Mouse (Mus musculus) small intestine, adult 2 months (tissue): Measurements from ENCODE around the gene Treml2. TPM values are rescaled to one million over a fixed set of nuclear protein-coding genes. Genes with fewer than 3 reads are reported as not detected.

ENCODE experiments used
- H3K27ac ChIP-seq: fragments of 200-500 bp; 2 replicates; pipeline ENCODE4 v1.5.1; 2012; ENCODE audit warnings: low read depth, low read length, control low read depth, inconsistent platforms; ENCODE audit not compliant: insufficient read depth
- H3K27me3 ChIP-seq: fragments of 200-500 bp; 2 replicates; pipeline ENCODE4 v1.6.1; 2012; ENCODE audit warnings: mild to moderate bottlenecking, moderate library complexity, low read length, inconsistent platforms; ENCODE audit not compliant: control insufficient read depth, insufficient read depth
- H3K36me3 ChIP-seq: fragments of 200-500 bp; 2 replicates; pipeline ENCODE4 v1.6.1; 2012; ENCODE audit warnings: mild to moderate bottlenecking, low read length, control low read depth, inconsistent platforms; ENCODE audit not compliant: control insufficient read depth, insufficient read depth
- H3K4me1 ChIP-seq: fragments of 200-500 bp; 2 replicates; pipeline ENCODE4 v1.6.1; 2012; ENCODE audit warnings: low read length, inconsistent platforms, mixed read lengths; ENCODE audit not compliant: control insufficient read depth, insufficient read depth, insufficient read length
- H3K4me3 ChIP-seq: fragments of 200-500 bp; 2 replicates; pipeline ENCODE4 v1.5.1; 2012; ENCODE audit warnings: low read depth, mild to moderate bottlenecking, control low read depth, inconsistent platforms, low read length, moderate library complexity
- CTCF ChIP-seq: fragments of 200-500 bp; IDR thresholded peaks from 2 replicates; pipeline ENCODE4 v1.5.1; 2012; ENCODE audit warnings: low read depth, mild to moderate bottlenecking, control low read depth, inconsistent platforms, low read length, moderate library complexity, mixed read lengths; ENCODE audit not compliant: insufficient replicate concordance, insufficient read length; ENCODE audit errors: extremely low read depth
- POLR2A ChIP-seq: fragments of 200-500 bp; IDR thresholded peaks from 2 replicates; pipeline ENCODE4 v1.6.1; 2012; ENCODE audit warnings: low read depth, mild to moderate bottlenecking, control low read depth, inconsistent platforms, low read length, moderate library complexity
- WGBS: fragments of 180-500 bp; shearing (Covaris S2); methylation state at CpG from one replicate; pipeline ENCODE4 v1.1.7; 2018; 5-methylcytosine and 5-hydroxymethylcytosine counted together
- polyA plus RNA-seq: library from polyadenylated mRNA; depleted of rRNA; stranded (reverse); fragments of >200 nt; gene quantifications from 2 replicates; pipeline ENCODE4 v1.2.3, GENCODE M21; 2012

The Treml2 gene
- polyA plus RNA-seq, 1 experiment: 2.4 TPM

DNA sequence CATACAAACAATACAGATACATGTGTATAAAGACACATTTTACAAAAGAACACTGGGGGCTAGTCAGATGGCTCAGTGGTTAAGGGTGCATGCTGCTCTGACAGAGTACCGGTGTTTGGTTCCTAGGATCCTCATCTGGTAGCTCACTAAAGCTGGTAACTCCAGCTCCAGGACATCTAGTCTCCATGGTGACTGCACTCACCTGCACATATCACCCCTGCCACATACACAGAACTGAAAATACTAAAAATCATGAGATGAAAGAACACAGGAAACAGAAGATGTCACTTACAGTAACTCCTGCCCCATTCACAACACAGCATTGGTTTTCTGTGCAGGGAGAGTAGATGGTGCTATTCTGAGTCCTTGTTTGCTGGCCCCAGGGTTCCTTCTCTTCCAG, 19.4 kb downstream of the Treml2 start:
- TF ChIP-seq CTCF: no peak
- TF ChIP-seq POLR2A: no peak
- no peak overlapping the region for H3K4me3 ChIP-seq
- no peaks in the 10 kb centered on the region for H3K36me3 ChIP-seq
- no peaks in the 10 kb centered on the region for H3K27me3 ChIP-seq
- WGBS: 93% methylated on average over 1 of the region's 1 CpGs
- no peak overlapping the region for H3K27ac ChIP-seq
- no peaks in the 10 kb centered on the region for H3K4me1 ChIP-seq

GRCm38 (mm10) chr17:48321279-48321678, 22.0 kb downstream of the Treml2 start:
- TF ChIP-seq POLR2A (no peak), CTCF (no peak)
- no peaks in the 10 kb centered on the region for H3K27me3 ChIP-seq
- WGBS: 58% methylated on average over 2 of the region's 2 CpGs
- H3K4me3 ChIP-seq: no peak overlapping the region
- H3K4me1 ChIP-seq: 0 out of 2 replicates have a peak, but pooled peaks cover 3% of the 10 kb centered on the region
- no peak overlapping the region for H3K27ac ChIP-seq
- no peaks in the 10 kb centered on the region for H3K36me3 ChIP-seq

DNA sequence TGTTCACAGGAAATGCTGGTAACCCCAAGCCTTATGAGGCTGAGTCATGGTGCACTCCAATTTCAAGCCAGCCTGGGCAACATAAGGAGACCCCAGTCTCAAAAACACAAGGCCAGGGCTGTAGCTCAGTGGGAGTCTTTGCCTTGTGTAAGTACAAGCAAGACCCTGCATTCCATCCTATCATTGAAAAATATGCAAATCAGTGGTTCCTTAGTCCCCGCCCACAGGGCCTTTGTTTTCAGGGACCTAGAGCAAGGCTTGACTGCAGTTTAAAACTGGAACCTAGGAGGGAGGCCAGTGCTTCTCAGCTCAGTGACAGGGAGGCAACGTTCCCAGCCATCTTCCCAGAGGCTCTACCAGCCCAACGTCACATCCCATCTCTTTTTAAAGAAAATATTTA, 23.9 kb downstream of the Treml2 start:
- H3K4me3 ChIP-seq: no peak overlapping the region
- H3K27me3 ChIP-seq: no peaks in the 10 kb centered on the region
- WGBS: 85% methylated on average over 3 of the region's 3 CpGs
- H3K27ac ChIP-seq: no peak overlapping the region
- no peaks in the 10 kb centered on the region for H3K36me3 ChIP-seq
- no peak for TF ChIP-seq CTCF
- TF ChIP-seq POLR2A: no peak
- H3K4me1 ChIP-seq: 0 out of 2 replicates have a peak, but pooled peaks cover 3% of the 10 kb centered on the region

DNA sequence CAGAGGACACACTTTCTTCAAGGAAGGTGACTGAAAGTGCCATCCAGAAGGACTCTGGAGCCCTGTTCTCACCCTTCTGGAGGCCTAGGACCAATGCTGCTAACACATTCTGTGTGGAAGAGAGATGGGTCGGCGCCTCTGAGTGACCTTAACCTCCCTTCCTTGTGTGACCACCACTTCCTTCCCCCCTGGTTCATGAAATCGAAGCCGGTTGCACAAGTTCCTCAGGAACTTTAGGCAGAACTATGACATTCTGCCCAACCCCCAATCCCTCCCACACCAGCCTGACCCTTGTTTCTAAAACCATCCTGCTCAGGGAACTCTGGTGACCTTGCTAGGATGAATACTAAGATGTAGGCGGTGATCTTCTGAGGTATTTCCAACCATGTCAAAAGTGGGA, 25.0 kb downstream of the Treml2 start:
- Histone ChIP-seq H3K4me3 (no peak overlapping the region), H3K27ac (no peak overlapping the region), H3K4me1 (0 out of 2 replicates have a peak, but pooled peaks cover 3% of the 10 kb centered on the region), H3K27me3 (no peaks in the 10 kb centered on the region), H3K36me3 (no peaks in the 10 kb centered on the region)
- WGBS: 86% methylated on average over 5 of the region's 5 CpGs
- TF ChIP-seq CTCF (no peak), POLR2A (no peak)

- H3K36me3 ChIP-seq: no peaks in the 10 kb centered on the region
- no peaks in the 10 kb centered on the region for H3K27me3 ChIP-seq
- no peak for TF ChIP-seq POLR2A
- no peak for TF ChIP-seq CTCF
- H3K4me3 ChIP-seq: no peak overlapping the region
- 0 out of 2 replicates have a peak, but pooled peaks cover 3% of the 10 kb centered on the region for H3K4me1 ChIP-seq
- WGBS: 91% methylated on average over 6 of the region's 6 CpGs
- H3K27ac ChIP-seq: no peak overlapping the region
These were observed 25.8 kb downstream of the Treml2 start for GRCm38 (mm10) chr17:48325093-48325492.

- no peak overlapping the region for H3K27ac ChIP-seq
These were observed 26.3 kb downstream of the Treml2 start for GRCm38 (mm10) chr17:48325638-48326037.

DNA sequence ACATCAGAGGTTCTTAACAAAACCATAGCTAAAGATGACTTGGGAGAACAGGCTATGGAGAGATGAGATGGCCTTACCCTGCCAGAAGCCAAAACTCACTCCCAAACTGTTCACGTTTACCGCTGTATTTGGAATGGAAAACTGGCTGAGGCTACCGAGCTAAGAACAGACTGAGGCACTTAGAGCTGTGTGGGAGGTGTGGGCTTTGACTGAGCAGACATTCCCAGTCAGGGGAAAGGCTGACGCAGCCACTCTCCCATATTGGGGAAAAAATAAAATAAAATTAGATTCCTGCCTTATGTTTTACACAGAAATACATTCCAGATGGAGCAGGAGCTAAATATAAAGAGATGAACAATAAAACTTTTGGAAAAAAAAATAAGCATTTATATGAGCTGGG, 27.4 kb downstream of the Treml2 start:
- 79% methylated on average over 4 of the region's 4 CpGs for WGBS

More at GRCm38 (mm10) chr17:48325638-48326037, 26.3 kb downstream of the Treml2 start:
- WGBS: 90% methylated on average over 11 of the region's 11 CpGs
- Histone ChIP-seq H3K36me3 (no peaks in the 10 kb centered on the region), H3K27me3 (no peaks in the 10 kb centered on the region), H3K4me3 (no peak overlapping the region), H3K4me1 (0 out of 2 replicates have a peak, but pooled peaks cover 3% of the 10 kb centered on the region)
- TF ChIP-seq POLR2A: no peak
- no peak for TF ChIP-seq CTCF

GRCm38 (mm10) chr17:48332524-48332923, 33.2 kb downstream of the Treml2 start:
- Histone ChIP-seq H3K36me3 (no peaks in the 10 kb centered on the region), H3K27me3 (no peaks in the 10 kb centered on the region), H3K27ac (no peak overlapping the region), H3K4me3 (no peak overlapping the region), H3K4me1 (no peaks in the 10 kb centered on the region)
- TF ChIP-seq CTCF: no peak
- WGBS: 79% methylated on average over 2 of the region's 2 CpGs

More for the DNA sequence above, 27.4 kb downstream of the Treml2 start:
- Histone ChIP-seq H3K4me3 (no peak overlapping the region), H3K27ac (no peak overlapping the region), H3K4me1 (0 out of 2 replicates have a peak, but pooled peaks cover 3% of the 10 kb centered on the region), H3K36me3 (no peaks in the 10 kb centered on the region), H3K27me3 (no peaks in the 10 kb centered on the region)
- TF ChIP-seq POLR2A: no peak
- TF ChIP-seq CTCF: no peak
